Mouse (Mus musculus) lung, adult 2 months (tissue): ENCODE measurements around the gene Rnasek. TPM values are rescaled to one million over a fixed set of nuclear protein-coding genes. Genes with fewer than 3 reads are reported as not detected.
A peak's percentile ranks its signal among the peaks of the same experiment; 100 is the strongest.

Source experiments
- DNase-seq: peaks from one replicate; pipeline ENCODE4 v3.0.0; 2022
- H3K4me1 ChIP-seq: fragments of 200-500 bp; 2 replicates; pipeline ENCODE4 v1.6.1; 2011; ENCODE audit warnings: low read length; ENCODE audit not compliant: control insufficient read depth, insufficient read depth
- H3K4me3 ChIP-seq: fragments of 200-500 bp; replicated peaks from 2 replicates; pipeline ENCODE3; 2011; ENCODE audit warnings: low read depth, mild to moderate bottlenecking, control low read depth, low read length; ENCODE audit errors: extremely low read depth
- CTCF ChIP-seq: fragments of 200-500 bp; IDR thresholded peaks from 2 replicates; pipeline ENCODE4 v1.5.1; 2011; ENCODE audit warnings: mild to moderate bottlenecking, low read length, control low read depth; ENCODE audit not compliant: insufficient read depth
- POLR2A ChIP-seq: fragments of 200-500 bp; IDR thresholded peaks from 2 replicates; pipeline ENCODE4 v1.6.1; 2011; ENCODE audit warnings: low read depth, mild to moderate bottlenecking, control low read depth, low read length, borderline replicate concordance; ENCODE audit errors: extremely low read depth
- whole genome bisulfite sequencing: fragments of 180-500 bp; shearing (Covaris S2); methylation state at CpG from one replicate; pipeline ENCODE4 v1.1.7; 2018; 5-methylcytosine and 5-hydroxymethylcytosine counted together
- polyA plus RNA-seq: library from polyadenylated mRNA; depleted of rRNA; stranded (reverse); fragments of >200 nt; gene quantifications from 2 replicates; pipeline ENCODE4 v1.2.3, GENCODE M21; 2012

Rnasek gene
- polyA plus RNA-seq, 1 experiment: 143 TPM

- 61% methylated on average over 4 of the region's 4 CpGs for WGBS
- Histone ChIP-seq H3K4me3 (no peak overlapping the region), H3K4me1 (peaks cover 4% of the 10 kb centered on the region; the same call in 1 of the 2 replicates)
- no peak for DNase-seq
- TF ChIP-seq POLR2A (no peak), CTCF (no peak)
Measured at GRCm38 (mm10) chr11:70265819-70266218, 26.2 kb upstream of the Rnasek start.

GRCm38 (mm10) chr11:70265252-70265651, 25.6 kb upstream of the Rnasek start:
- WGBS: 36% methylated on average over 3 of the region's 3 CpGs
- Histone ChIP-seq H3K4me3 (no peak overlapping the region), H3K4me1 (peaks cover 4% of the 10 kb centered on the region; the same call in 1 of the 2 replicates)
- no peak for DNase-seq
- TF ChIP-seq CTCF (no peak), POLR2A (no peak)

GRCm38 (mm10) chr11:70259035-70259434, 19.4 kb upstream of the Rnasek start:
- no peak for TF ChIP-seq CTCF
- WGBS: 85% methylated on average over 4 of the region's 4 CpGs
- peaks cover 6% of the 10 kb centered on the region for H3K4me1 ChIP-seq
- DNase-seq: no peak
- H3K4me3 ChIP-seq: no peak overlapping the region

GRCm38 (mm10) chr11:70254931-70255531, 15.4 kb upstream of the Rnasek start, which contains the start of gene Alox12:
Gene Alox12, minus strand, starts transcription at chr11:70255353.
- 3% methylated on average over 25 of the region's 25 CpGs for WGBS
- Histone ChIP-seq H3K4me1 (peaks cover 6% of the 10 kb centered on the region), H3K4me3 (peak within 1 kb of the TSS; percentile 54)
- DNase-seq: peak; percentile 51
- peak; percentile 59 for TF ChIP-seq CTCF
- TF ChIP-seq POLR2A: no peak

- DNase-seq: peak; percentile 16
- TF ChIP-seq CTCF (no peak), POLR2A (no peak)
- H3K4me3 ChIP-seq: peak overlapping the region; percentile 36
- WGBS: 11% methylated on average over 18 of the region's 18 CpGs
- H3K4me1 ChIP-seq: peaks cover 6% of the 10 kb centered on the region
Measured at GRCm38 (mm10) chr11:70254337-70254736, 14.7 kb upstream of the Rnasek start.

- DNase-seq: no peak
- TF ChIP-seq CTCF (no peak), POLR2A (no peak)
- 73% methylated on average over 8 of the region's 8 CpGs for WGBS
- peaks cover 6% of the 10 kb centered on the region for H3K4me1 ChIP-seq
- H3K4me3 ChIP-seq: no peak overlapping the region
Measured at GRCm38 (mm10) chr11:70251853-70252252, 12.2 kb upstream of the Rnasek start.

- TF ChIP-seq CTCF (no peak), POLR2A (no peak)
- no peak overlapping the region for H3K4me3 ChIP-seq
- 51% methylated on average over 11 of the region's 11 CpGs for WGBS
- peaks cover 6% of the 10 kb centered on the region for H3K4me1 ChIP-seq
- DNase-seq: no peak
Measured at GRCm38 (mm10) chr11:70250150-70250549, 10.5 kb upstream of the Rnasek start.

- H3K4me3 ChIP-seq: no peak overlapping the region
- TF ChIP-seq CTCF (peak; percentile 49), POLR2A (no peak)
- DNase-seq: peak; percentile 58
- 45% methylated on average over 9 of the region's 9 CpGs for WGBS
- no peaks in the 10 kb centered on the region for H3K4me1 ChIP-seq
Measured at GRCm38 (mm10) chr11:70247136-70247845, 7.6 kb upstream of the Rnasek start.

GRCm38 (mm10) chr11:70242591-70242990, 2.9 kb upstream of the Rnasek start:
- no peak overlapping the region for H3K4me3 ChIP-seq
- 70% methylated on average over 11 of the region's 11 CpGs for WGBS
- DNase-seq: no peak
- H3K4me1 ChIP-seq: peaks cover 2% of the 10 kb centered on the region; the same call in 1 of the 2 replicates
- TF ChIP-seq CTCF: no peak
- no peak for TF ChIP-seq POLR2A

- peaks cover 10% of the 10 kb centered on the region for H3K4me1 ChIP-seq
- no peak for TF ChIP-seq CTCF
- TF ChIP-seq POLR2A: peak; percentile 14; the same call in 1 of the 2 replicates
- 8% methylated on average over 23 of the region's 23 CpGs for WGBS
- peak; percentile 19 for DNase-seq
- peak overlapping the region; percentile 97 for H3K4me3 ChIP-seq
Measured at GRCm38 (mm10) chr11:70238591-70239440, 826 bp downstream of the Rnasek start.
